Mouse (Mus musculus) kidney, embryonic 14.5 days (tissue): ENCODE results near the gene Ezh1. TPM values are rescaled to one million over a fixed set of nuclear protein-coding genes. Genes with fewer than 3 reads are reported as not detected.

Experiments
- ATAC-seq: fragments of 200-750 bp; cut with Nextera tagmentation; 2 replicates; pipeline ENCODE4 v1.8.0; 2017; ENCODE audit warnings: moderate number of reproducible peaks, mild to moderate bottlenecking, moderate TSS enrichment, moderate library complexity; ENCODE audit not compliant: low FRiP score, low TSS enrichment
- H3K27ac ChIP-seq: fragments of 300-500 bp; sonication (generic); 2 replicates; pipeline ENCODE4 v1.5.1; 2014; ENCODE audit warnings: low read depth, mild to moderate bottlenecking, low read length, moderate library complexity, mixed read lengths
- H3K27me3 ChIP-seq: fragments of 300-500 bp; sonication (generic); 2 replicates; pipeline ENCODE4 v1.6.1; 2014; ENCODE audit warnings: mild to moderate bottlenecking, low read length; ENCODE audit not compliant: control insufficient read depth, insufficient read depth
- H3K36me3 ChIP-seq: fragments of 300-500 bp; sonication (generic); 2 replicates; pipeline ENCODE4 v1.6.1; 2014; ENCODE audit warnings: low read length, mixed read lengths; ENCODE audit not compliant: control insufficient read depth, insufficient read depth
- H3K4me1 ChIP-seq: fragments of 300-500 bp; sonication (generic); 2 replicates; pipeline ENCODE4 v1.6.1; 2014; ENCODE audit warnings: low read length, mixed read lengths; ENCODE audit not compliant: control insufficient read depth, insufficient read depth
- H3K4me2 ChIP-seq: fragments of 300-500 bp; sonication (generic); replicated peaks from 2 replicates; pipeline ENCODE4 v1.6.1; 2014; ENCODE audit warnings: low read depth, mild to moderate bottlenecking, low read length
- H3K4me3 ChIP-seq: fragments of 300-500 bp; sonication (generic); 2 replicates; pipeline ENCODE4 v1.5.1; 2014; ENCODE audit warnings: mild to moderate bottlenecking, low read length
- H3K9ac ChIP-seq: fragments of 300-500 bp; sonication (generic); 2 replicates; pipeline ENCODE4 v1.6.1; 2014; ENCODE audit warnings: low read depth, mild to moderate bottlenecking, low read length, moderate library complexity
- H3K9me3 ChIP-seq: fragments of 300-500 bp; sonication (generic); 2 replicates; pipeline ENCODE4 v1.6.1; 2016; ENCODE audit warnings: low read length; ENCODE audit not compliant: control insufficient read depth
- WGBS: fragments of 180-500 bp; shearing (Covaris S2); extraction: QIAGEN DNeasy Blood & Tissue Kit; methylation state at CpG from one replicate; pipeline ENCODE4 v1.1.7; 2014; 5-methylcytosine and 5-hydroxymethylcytosine counted together
- polyA plus RNA-seq: library from polyadenylated mRNA; unstranded; fragments of >200 nt; fragmentation: Nextera tagmentation; extraction: Ambion mirVana; gene quantifications from 2 replicates; pipeline ENCODE4 v1.2.1, GENCODE M21; 2014

Gene Ezh1
- polyA plus RNA-seq, 1 experiment from 2014 or later, result 27.4 TPM

GRCm38 (mm10) chr11:101190913-101191907 lies 35.1 kb downstream of the Ezh1 start:
- Histone ChIP-seq H3K4me1 (peaks cover 37% of the 10 kb centered on the region), H3K27me3 (no peaks in the 10 kb centered on the region), H3K4me3 (no peak overlapping the region), H3K9me3 (no peaks in the 10 kb centered on the region), H3K27ac (peak overlapping the region; percentile 92), H3K36me3 (peaks cover 41% of the 10 kb centered on the region), H3K4me2 (no peak overlapping the region), H3K9ac (no peak overlapping the region; the same call in 1 of the 2 replicates)
- WGBS, result 51% methylated on average over 17 of the region's 17 CpGs
- no peak for ATAC-seq

- 34% methylated on average over 8 of the region's 8 CpGs for WGBS
- Histone ChIP-seq H3K9me3 (no peaks in the 10 kb centered on the region), H3K4me2 (no peak overlapping the region), H3K36me3 (peaks cover 33% of the 10 kb centered on the region), H3K9ac (peak overlapping the region; percentile 40; the same call in 1 of the 2 replicates), H3K4me1 (peaks cover 37% of the 10 kb centered on the region), H3K4me3 (no peak overlapping the region), H3K27ac (peak overlapping the region; percentile 92), H3K27me3 (no peaks in the 10 kb centered on the region)
- ATAC-seq, result peak; percentile 40; the same call in 1 of the 2 replicates
These were observed 35.9 kb downstream of the Ezh1 start for GRCm38 (mm10) chr11:101190181-101190912.

GRCm38 (mm10) chr11:101189495-101190180 lies 36.6 kb downstream of the Ezh1 start:
- Histone ChIP-seq H3K4me3 (no peak overlapping the region), H3K4me1 (peaks cover 37% of the 10 kb centered on the region), H3K27ac (peak overlapping the region; percentile 92), H3K4me2 (no peak overlapping the region), H3K27me3 (no peaks in the 10 kb centered on the region), H3K9me3 (no peaks in the 10 kb centered on the region), H3K36me3 (peaks cover 31% of the 10 kb centered on the region), H3K9ac (0 out of 2 replicates have a peak overlapping the region, but pooled peaks have one; percentile 12)
- peak; percentile 85 for ATAC-seq
- WGBS, result 10% methylated on average over 6 of the region's 6 CpGs

- H3K27me3 ChIP-seq, result no peaks in the 10 kb centered on the region
- peak overlapping the region; percentile 92 for H3K27ac ChIP-seq
- no peaks in the 10 kb centered on the region for H3K9me3 ChIP-seq
- 0 out of 2 replicates have a peak overlapping the region, but pooled peaks have one; percentile 8 for H3K4me2 ChIP-seq
- H3K36me3 ChIP-seq, result peaks cover 18% of the 10 kb centered on the region; the same call in 1 of the 2 replicates
- H3K4me3 ChIP-seq, result no peak overlapping the region
- 73% methylated on average over 11 of the region's 11 CpGs for WGBS
- peaks cover 37% of the 10 kb centered on the region for H3K4me1 ChIP-seq
- ATAC-seq, result no peak
- peak overlapping the region; percentile 18; the same call in 1 of the 2 replicates for H3K9ac ChIP-seq
These were observed 38.0 kb downstream of the Ezh1 start for GRCm38 (mm10) chr11:101188166-101188805.

GRCm38 (mm10) chr11:101187541-101187940 lies 38.7 kb downstream of the Ezh1 start:
- 95% methylated on average over 5 of the region's 5 CpGs for WGBS
- no peak for ATAC-seq
- no peak overlapping the region for H3K9ac ChIP-seq

GRCm38 (mm10) chr11:101186526-101187247 lies 39.6 kb downstream of the Ezh1 start:
- no peak for ATAC-seq
- WGBS, result 93% methylated on average over 27 of the region's 27 CpGs
- Histone ChIP-seq H3K4me2 (no peak overlapping the region), H3K36me3 (peaks cover 6% of the 10 kb centered on the region; the same call in 1 of the 2 replicates), H3K27me3 (no peaks in the 10 kb centered on the region), H3K27ac (no peak overlapping the region), H3K4me1 (peaks cover 36% of the 10 kb centered on the region), H3K9me3 (no peaks in the 10 kb centered on the region), H3K4me3 (no peak overlapping the region), H3K9ac (no peak overlapping the region)

More at GRCm38 (mm10) chr11:101187541-101187940, 38.7 kb downstream of the Ezh1 start:
- Histone ChIP-seq H3K27ac (no peak overlapping the region), H3K36me3 (peaks cover 10% of the 10 kb centered on the region; the same call in 1 of the 2 replicates), H3K9me3 (no peaks in the 10 kb centered on the region), H3K4me1 (peaks cover 37% of the 10 kb centered on the region), H3K27me3 (no peaks in the 10 kb centered on the region), H3K4me2 (no peak overlapping the region), H3K4me3 (no peak overlapping the region)

GRCm38 (mm10) chr11:101185441-101185840 lies 40.8 kb downstream of the Ezh1 start:
- WGBS, result 91% methylated on average over 4 of the region's 4 CpGs
- H3K4me3 ChIP-seq, result no peak overlapping the region
- no peak for ATAC-seq

More at GRCm38 (mm10) chr11:101185441-101185840, 40.8 kb downstream of the Ezh1 start:
- no peak overlapping the region for H3K9ac ChIP-seq
- H3K27ac ChIP-seq, result no peak overlapping the region
- peaks cover 24% of the 10 kb centered on the region for H3K4me1 ChIP-seq
- H3K36me3 ChIP-seq, result peaks cover 6% of the 10 kb centered on the region; the same call in 1 of the 2 replicates
- no peaks in the 10 kb centered on the region for H3K9me3 ChIP-seq
- no peak overlapping the region for H3K4me2 ChIP-seq
- H3K27me3 ChIP-seq, result no peaks in the 10 kb centered on the region
